Mouse (Mus musculus): ENCODE data around the gene Pou5f1.

Pou5f1 gene

GRCm38 (mm10) chr17:35549437-35550142 lies 43.8 kb downstream of the Pou5f1 start:
- DNase-seq (ENCODE audit: extremely low spot score, low read depth, low spot score), result no peak

DNA sequence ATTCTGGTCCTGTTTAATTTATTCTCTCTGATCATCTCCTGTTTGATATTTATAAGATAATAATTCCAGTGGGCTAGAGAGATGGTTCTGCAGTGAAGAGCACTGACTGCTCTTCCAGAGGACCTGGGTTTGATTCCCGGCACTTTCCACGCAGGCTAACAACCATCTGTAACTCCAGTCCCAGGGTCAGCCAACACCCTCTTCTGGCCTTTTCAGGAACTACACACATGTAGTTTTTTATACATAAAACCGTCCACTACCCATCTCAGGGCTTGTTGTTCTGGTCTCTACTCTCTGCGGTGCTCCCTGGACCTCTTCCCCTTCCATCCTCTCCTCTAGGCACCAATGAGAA lies 44.3 kb downstream of the Pou5f1 start:
- DNase-seq (ENCODE audit: extremely low spot score, low read depth, low spot score), result no peak

DNA sequence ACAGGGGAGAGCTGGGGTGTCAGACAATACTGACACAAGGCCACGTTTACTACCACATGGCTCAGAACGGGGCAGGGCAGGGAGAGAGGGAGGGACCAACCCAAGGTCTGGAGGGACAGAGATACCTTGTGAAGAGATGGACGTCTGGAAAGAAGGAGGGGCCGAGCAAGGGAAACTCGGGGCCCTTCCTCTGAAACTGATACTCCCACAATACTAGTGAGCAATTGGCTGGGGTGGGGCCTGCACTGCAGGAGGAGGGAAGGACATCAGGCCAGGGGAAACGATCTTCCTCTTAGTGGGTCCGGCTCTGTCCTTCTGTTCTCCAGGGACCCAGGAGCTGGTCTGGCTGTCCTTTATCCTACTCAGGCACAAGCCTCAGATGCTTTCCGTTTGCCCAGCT lies 45.1 kb downstream of the Pou5f1 start:
- no peak for DNase-seq (ENCODE audit: extremely low spot score, low read depth, low spot score)

DNA sequence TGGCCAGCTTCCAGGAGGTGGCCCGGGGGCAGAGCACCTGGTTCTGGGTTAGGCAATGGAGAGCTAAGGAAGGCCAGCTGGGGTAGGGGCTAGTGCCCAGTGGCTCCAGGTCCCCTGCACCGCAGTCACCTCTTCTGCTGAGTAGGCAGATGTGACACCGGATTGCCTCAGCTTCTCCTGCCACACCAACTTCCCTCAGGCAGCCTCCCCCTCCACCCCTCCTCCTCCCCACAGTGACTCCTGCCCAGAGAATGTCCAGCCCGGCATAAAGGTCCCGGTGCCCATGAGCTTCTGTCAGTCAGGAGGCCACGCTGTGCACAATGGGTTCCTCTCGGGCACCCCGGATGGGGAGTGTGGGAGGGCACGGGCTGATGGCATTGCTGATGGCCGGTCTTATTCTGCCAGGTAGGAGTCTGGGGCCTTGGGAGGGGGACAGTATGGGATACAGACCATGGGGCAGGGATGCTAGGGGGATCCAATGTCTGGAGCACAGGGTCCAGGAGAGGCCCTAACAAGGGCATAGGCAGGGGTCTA lies 46.1 kb downstream of the Pou5f1 start, which contains the start of gene Cdsn:
Cdsn (plus strand) TSS at position 248 of the 534 bp plus-strand sequence.
- DNase-seq (ENCODE audit: extremely low spot score, low read depth, low spot score), result no peak

DNA sequence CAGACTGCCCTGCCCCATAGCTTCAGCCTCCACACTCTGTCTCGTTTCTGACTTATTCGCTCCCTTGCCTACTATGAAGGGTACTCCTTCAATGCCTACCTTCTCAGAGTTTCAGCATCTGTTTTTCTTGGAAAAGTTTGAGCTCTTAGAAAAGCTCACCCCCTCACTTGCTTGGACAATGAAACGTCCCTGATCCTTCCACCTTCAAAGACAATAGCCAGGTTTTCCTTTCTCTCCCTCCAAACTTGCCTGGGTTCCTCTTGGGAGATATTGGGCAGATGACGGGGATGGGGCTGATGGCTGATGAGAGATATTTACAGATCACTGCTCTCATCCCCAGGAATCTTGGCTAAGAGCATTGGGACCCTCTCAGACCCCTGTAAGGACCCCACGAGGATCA lies 48.5 kb downstream of the Pou5f1 start:
- no peak for DNase-seq (ENCODE audit: extremely low spot score, low read depth, low spot score)

DNA sequence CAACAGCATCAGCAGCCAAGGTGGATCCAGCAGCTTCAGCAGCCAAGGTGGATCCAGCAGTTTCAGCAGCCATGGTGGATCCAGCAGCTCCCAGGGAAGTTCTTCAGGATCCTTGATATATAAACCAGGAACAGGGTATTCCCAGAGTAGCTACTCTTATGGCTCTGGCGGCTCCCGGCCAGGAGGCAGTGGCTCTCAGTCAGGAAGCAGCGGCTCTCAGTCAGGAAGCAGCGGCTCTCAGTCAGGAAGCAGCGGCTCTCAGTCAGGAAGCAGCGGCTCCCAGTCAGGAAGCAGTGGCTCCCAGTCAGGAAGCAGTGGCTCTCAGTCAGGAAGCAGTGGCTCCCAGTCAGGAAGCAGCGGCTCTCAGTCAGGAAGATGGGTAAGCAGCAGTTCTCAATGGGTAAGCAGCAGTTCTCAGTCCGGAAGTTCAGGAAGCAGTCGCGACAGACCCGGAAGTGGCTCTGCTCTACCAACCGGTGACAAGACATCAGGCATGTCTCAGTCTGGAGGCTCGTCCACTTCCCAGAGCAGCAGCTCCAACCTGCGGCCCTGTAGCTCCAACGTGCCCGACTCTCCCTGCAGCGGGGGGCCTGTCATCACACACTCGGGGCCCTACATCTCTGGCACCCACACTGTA lies 49.1 kb downstream of the Pou5f1 start:
- DNase-seq (ENCODE audit: extremely low spot score, low read depth, low spot score), result no peak

- DNase-seq (ENCODE audit: extremely low spot score, low read depth, low spot score), result no peak
These were observed 50.5 kb downstream of the Pou5f1 start for GRCm38 (mm10) chr17:35556186-35556765.

- no peak for DNase-seq (ENCODE audit: extremely low spot score, low read depth, low spot score)
These were observed 51.0 kb downstream of the Pou5f1 start for GRCm38 (mm10) chr17:35556812-35557211.

GRCm38 (mm10) chr17:35557351-35557750 lies 51.5 kb downstream of the Pou5f1 start:
- DNase-seq (ENCODE audit: extremely low spot score, low read depth, low spot score), result no peak

DNA sequence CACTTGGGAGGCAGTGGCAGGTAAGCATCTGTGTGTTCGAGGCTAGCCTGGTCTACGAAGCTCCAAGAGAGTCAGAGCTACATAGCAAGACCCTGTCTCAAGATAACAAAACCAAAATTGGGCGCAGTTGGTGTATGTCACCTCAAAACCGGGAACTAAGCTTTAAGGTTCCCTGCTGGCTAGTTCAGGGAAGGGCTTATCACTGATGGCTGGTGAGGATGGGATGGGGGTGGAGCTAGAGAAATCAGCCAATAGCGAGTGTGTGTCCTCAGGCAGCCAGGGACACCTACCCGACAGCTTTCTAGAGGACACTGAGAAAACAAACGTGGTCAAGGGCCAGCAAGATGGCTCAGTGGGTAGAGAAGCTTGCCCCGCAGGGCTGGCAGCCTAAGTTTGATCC lies 52.4 kb downstream of the Pou5f1 start:
- DNase-seq (ENCODE audit: extremely low spot score, low read depth, low spot score), result no peak
